Mouse (Mus musculus) lung, adult 2 months (tissue): Measurements from ENCODE around the gene Tenm3. TPM values are rescaled to one million over a fixed set of nuclear protein-coding genes. Genes with fewer than 3 reads are reported as not detected.

ENCODE experiments used
- DNase-seq: peaks from one replicate; pipeline ENCODE4 v3.0.0; 2022
- H3K4me1 ChIP-seq: fragments of 200-500 bp; 2 replicates; pipeline ENCODE4 v1.6.1; 2011; ENCODE audit warnings: low read length; ENCODE audit not compliant: control insufficient read depth, insufficient read depth
- H3K4me3 ChIP-seq: fragments of 200-500 bp; replicated peaks from 2 replicates; pipeline ENCODE3; 2011; ENCODE audit warnings: low read depth, mild to moderate bottlenecking, control low read depth, low read length; ENCODE audit errors: extremely low read depth
- CTCF ChIP-seq: fragments of 200-500 bp; IDR thresholded peaks from 2 replicates; pipeline ENCODE4 v1.5.1; 2011; ENCODE audit warnings: mild to moderate bottlenecking, low read length, control low read depth; ENCODE audit not compliant: insufficient read depth
- POLR2A ChIP-seq: fragments of 200-500 bp; IDR thresholded peaks from 2 replicates; pipeline ENCODE4 v1.6.1; 2011; ENCODE audit warnings: low read depth, mild to moderate bottlenecking, control low read depth, low read length, borderline replicate concordance; ENCODE audit errors: extremely low read depth
- WGBS: fragments of 180-500 bp; shearing (Covaris S2); methylation state at CpG from one replicate; pipeline ENCODE4 v1.1.7; 2018; 5-methylcytosine and 5-hydroxymethylcytosine counted together
- polyA plus RNA-seq: library from polyadenylated mRNA; depleted of rRNA; stranded (reverse); fragments of >200 nt; gene quantifications from 2 replicates; pipeline ENCODE4 v1.2.3, GENCODE M21; 2012

The Tenm3 gene
- polyA plus RNA-seq, 1 experiment = 1.1 TPM

DNA sequence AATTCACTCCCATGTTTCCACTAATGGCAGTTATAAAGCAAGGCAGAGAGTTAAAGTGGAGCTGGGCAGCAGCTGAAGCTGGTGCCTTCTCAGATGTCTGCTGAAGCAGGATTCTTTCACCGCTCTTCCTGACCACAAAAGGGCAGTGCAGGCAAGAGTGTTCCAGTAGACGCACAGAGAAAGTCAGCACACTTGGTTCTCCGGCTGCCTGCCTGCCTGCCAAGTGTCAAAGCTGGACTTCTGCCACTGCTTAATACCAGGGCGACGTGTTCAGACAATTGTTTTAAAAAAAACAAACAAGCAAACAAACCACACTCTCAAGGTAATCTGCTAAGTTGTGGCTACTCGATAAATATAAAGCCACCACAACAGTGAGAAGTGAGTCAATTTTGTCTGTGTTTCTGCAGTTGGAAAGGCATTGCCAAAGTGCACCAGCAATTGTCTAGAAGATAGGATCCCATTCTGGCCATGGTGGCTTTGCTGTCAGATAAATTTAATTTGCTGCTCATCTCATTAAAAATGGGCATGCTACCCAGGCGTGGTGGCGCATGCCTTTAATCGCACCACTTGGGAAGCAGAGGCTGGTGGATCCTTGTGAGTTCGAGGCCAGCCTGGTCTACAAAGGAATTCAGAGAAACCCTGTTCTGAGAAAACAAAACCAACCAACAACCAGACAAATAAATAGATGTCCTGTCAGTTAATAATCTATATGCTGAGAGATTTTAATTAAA lies 152.9 kb downstream of the Tenm3 start:
- WGBS = 71% methylated on average over 10 of the region's 10 CpGs
- Histone ChIP-seq H3K4me1 (no peaks in the 10 kb centered on the region), H3K4me3 (no peak overlapping the region)
- TF ChIP-seq POLR2A = no peak
- TF ChIP-seq CTCF = no peak
- DNase-seq = no peak

DNA sequence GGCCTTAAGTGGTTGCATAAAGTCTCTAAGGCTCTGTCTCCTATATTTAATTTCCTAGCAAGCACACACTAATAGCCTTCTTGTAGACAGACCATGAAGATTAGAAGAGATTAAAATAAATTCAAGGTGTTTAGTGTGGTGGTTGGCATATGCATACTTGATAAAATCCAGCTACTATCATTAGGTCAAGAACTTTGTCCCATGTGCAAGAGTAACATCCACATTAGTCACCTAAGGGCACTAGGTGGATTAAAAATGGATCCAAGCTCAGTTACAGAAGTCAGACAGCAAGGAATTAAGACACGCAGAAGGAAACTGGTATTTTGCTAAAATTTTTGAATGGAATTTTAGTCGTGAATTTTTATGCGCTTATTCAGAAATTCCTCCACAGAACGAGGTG lies 155.0 kb downstream of the Tenm3 start:
- no peak for TF ChIP-seq CTCF
- TF ChIP-seq POLR2A = no peak
- DNase-seq = no peak
- whole genome bisulfite sequencing = 58% methylated on average over 4 of the region's 4 CpGs
- Histone ChIP-seq H3K4me1 (no peaks in the 10 kb centered on the region), H3K4me3 (no peak overlapping the region)

DNA sequence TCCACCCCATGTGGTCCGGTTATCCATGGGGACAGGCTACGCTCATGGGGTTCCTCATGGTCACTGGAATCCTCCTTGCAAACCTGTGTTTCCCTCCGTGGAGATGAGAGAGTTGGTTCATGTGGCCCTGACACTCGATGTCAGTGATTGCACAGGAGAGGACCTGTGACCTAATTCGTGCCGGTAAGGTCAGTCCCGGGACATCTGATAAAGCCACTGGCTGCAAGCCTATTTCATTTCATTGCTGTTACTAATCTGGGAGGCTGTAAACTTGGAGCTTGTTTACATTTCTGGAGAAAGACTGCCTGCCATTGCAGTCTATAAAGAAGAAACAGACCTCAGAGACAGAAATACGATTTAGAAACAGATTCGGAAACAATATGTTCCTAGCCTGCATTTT lies 155.6 kb downstream of the Tenm3 start:
- WGBS = 43% methylated on average over 9 of the region's 9 CpGs
- no peak for DNase-seq
- TF ChIP-seq CTCF (no peak), POLR2A (no peak)
- Histone ChIP-seq H3K4me3 (no peak overlapping the region), H3K4me1 (no peaks in the 10 kb centered on the region)

DNA sequence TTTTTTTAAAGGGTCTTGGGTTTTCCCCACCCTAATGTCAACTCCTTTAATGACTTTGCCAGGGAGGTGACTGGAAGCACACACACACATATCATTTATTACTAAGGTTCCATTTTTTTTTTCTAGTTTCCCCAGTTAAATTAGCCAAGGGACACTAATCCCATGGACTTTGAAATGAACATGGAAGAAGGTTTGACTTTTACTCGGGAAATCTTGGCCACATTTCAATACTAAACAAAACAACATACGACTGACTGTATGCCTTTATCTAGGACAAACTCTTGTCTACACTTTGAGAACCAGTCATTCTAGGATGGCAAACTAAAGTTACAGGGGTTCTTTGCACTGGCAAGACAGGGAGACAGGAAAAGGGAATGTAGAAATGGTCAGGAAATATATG lies 170.3 kb downstream of the Tenm3 start:
- TF ChIP-seq CTCF (no peak), POLR2A (no peak)
- 60% methylated on average over 2 of the region's 2 CpGs for WGBS
- Histone ChIP-seq H3K4me1 (no peaks in the 10 kb centered on the region), H3K4me3 (no peak overlapping the region)
- no peak for DNase-seq

DNA sequence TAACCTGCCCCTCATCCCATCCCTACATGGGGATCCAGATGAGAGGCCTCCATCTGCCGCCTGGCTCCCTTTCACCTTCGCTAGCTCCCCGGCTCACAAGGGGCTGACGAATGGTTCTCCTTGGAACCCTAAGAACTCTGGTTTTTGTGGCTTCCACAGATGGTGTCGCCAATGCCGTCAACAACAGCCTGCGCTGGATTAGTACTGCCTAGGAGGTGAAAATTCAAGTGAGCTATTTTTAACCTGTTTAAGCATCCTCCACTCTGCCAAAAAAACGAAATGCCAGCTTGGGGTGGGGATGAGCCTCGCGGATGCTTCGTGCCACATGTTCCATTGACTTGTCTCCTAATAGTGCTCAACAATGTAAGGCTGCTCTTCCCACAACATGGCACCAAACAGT lies 171.3 kb downstream of the Tenm3 start:
- Histone ChIP-seq H3K4me1 (no peaks in the 10 kb centered on the region), H3K4me3 (no peak overlapping the region)
- DNase-seq = no peak
- TF ChIP-seq POLR2A = no peak
- no peak for TF ChIP-seq CTCF
- 91% methylated on average over 11 of the region's 11 CpGs for WGBS

DNA sequence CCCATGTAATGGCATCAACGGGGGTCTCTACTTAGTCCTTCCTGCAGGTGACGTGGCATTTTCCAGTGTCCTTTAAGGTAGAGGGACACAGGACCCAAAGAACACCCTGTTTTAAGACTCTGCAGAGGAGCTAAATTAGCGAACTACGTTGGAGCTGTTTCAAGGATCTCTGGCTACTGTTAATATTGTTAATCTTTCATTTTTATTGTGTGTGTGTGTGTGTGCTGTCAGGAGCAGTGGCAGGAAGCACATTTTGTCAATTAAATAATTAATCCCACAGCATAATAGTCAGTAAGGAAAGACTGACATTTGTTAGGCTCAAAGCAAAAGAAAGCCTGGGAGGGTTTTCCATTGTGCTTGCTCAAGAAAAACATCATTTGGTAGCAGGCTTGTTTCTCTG lies 172.4 kb downstream of the Tenm3 start:
- no peak for TF ChIP-seq CTCF
- WGBS = 59% methylated on average over 4 of the region's 4 CpGs
- no peaks in the 10 kb centered on the region for H3K4me1 ChIP-seq

DNA sequence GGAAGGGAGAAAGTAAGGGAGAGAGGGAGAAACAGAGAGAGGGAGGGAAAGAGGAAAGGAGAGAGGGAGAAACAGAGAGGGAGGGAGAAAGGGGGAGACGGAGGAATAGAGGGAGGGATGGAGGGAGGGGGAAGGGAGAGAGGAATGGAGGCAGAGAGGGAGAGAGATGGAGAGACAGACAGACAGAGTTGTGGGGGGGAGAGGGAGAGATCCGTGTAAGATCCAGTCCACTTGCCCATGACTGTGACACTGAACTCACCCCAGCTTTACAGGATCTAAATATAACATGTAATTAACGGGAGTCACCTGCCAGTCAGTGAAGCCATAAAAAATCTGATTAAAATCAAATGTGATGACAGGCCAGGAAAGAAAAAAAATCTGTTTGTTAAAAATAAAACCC lies 172.9 kb downstream of the Tenm3 start:
- Histone ChIP-seq H3K4me3 (no peak overlapping the region), H3K4me1 (no peaks in the 10 kb centered on the region)
- DNase-seq = no peak
- WGBS = 38% methylated on average over 3 of the region's 3 CpGs
- no peak for TF ChIP-seq CTCF
- no peak for TF ChIP-seq POLR2A

More for the DNA sequence above, 172.4 kb downstream of the Tenm3 start:
- H3K4me3 ChIP-seq = no peak overlapping the region
- no peak for DNase-seq

DNA sequence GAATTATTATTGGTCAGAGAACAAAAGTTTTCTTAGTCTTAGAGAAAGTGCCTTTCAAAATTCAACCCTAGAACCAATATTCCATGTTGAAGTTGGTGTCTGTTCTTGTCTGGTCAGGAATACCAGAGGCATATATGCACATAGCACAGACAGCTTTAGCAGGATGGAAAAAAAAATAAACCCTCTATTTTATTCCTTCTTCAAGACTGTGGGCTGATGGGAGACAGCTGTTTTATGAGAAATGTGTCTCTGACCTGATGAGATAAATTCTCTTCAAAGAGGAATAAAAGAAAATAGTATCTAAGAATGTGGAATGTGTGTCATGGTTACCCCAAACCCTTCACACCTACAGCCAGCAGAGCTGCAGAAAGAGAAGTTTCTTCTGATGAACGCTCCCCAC lies 173.4 kb downstream of the Tenm3 start:
- TF ChIP-seq CTCF = no peak
- no peak for TF ChIP-seq POLR2A
- H3K4me1 ChIP-seq = no peaks in the 10 kb centered on the region
- DNase-seq = no peak
- 48% methylated on average over 1 of the region's 1 CpGs for WGBS
- no peak overlapping the region for H3K4me3 ChIP-seq

DNA sequence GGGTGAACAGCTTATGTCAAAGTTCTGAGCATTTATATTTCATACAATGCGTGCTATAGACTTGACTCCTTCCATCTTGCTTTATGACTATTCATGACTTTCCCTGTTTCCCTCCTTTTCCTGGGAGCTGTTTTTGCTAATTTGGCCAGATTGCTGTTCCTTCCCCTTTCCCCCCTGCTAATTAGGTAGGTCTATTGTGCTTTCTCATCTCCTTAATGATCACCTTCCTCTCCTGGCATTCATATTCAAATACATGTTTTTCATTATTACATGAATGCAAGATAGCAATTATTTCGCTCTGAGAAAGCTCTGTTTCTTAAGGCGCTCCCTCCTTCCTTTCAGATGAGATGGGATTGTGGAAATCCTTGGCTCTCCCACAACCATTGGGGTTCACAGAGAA lies 178.6 kb downstream of the Tenm3 start:
- WGBS = 91% methylated on average over 3 of the region's 3 CpGs
- DNase-seq = no peak
- TF ChIP-seq CTCF (no peak), POLR2A (no peak)

DNA sequence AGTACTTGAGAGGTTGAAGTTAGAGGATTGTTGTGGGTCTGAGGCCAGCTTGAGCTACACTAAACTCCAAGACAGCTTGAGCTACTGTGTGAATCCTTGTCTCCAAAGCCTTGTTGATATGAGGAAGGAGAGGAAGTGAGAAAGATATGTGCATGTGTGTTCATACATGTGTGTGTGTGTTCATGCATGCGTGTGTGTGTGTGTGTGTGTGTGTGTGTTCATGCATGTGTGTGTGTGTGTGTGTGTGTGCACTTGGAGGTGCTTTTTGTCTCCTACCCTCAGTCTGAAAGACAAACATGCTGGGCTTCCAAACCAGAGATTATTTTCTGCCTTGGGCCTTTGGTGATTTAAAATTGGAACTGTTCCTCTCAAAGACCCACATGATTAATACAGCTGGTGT lies 184.5 kb downstream of the Tenm3 start:
- Histone ChIP-seq H3K4me3 (no peak overlapping the region), H3K4me1 (no peaks in the 10 kb centered on the region)
- WGBS = 82% methylated on average over 1 of the region's 1 CpGs
- no peak for TF ChIP-seq CTCF
- TF ChIP-seq POLR2A = no peak
- DNase-seq = no peak

More for the DNA sequence above, 178.6 kb downstream of the Tenm3 start:
- H3K4me1 ChIP-seq = no peaks in the 10 kb centered on the region
- no peak overlapping the region for H3K4me3 ChIP-seq

DNA sequence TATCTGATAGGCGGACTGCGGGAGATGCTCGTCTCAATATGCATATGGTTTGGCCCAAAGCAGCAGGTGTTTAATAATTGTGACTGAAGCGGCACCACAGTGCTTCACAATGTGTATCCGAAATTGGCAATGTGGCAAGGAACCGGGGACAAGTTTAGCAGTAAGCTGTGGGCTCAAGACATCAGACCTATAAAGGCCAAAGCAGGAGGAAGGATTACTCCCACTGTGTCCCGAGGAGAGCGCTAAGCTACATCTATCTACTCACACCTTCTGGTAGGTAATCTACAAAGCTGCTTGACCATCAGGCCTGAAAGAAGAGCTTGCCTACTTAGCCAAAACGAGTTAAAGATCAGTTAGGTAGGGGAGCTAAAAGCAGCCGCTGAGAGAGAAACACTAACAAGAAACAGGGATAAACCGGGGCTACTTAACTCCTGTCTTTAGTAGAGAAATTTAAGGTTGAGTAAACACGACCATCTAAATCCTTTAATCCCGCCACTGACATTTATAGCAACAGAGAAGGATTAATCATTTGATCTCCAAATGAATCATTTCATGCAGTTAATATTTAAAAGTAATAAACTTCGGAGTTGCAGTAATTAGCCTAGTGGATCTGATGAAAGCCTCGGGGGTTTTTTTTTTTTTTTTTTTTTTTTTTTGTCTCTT lies 188.2 kb downstream of the Tenm3 start:
- TF ChIP-seq CTCF (no peak), POLR2A (no peak)
- Histone ChIP-seq H3K4me3 (no peak overlapping the region), H3K4me1 (no peaks in the 10 kb centered on the region)
- DNase-seq = no peak
- WGBS = 68% methylated on average over 15 of the region's 15 CpGs
